Mouse (Mus musculus) midbrain, embryonic 11.5 days (tissue): ENCODE results near the gene Psg27. TPM values are rescaled to one million over a fixed set of nuclear protein-coding genes. Genes with fewer than 3 reads are reported as not detected.
"Not testable (repeated sequence)": the region's sequence is repeated elsewhere in the genome, so short reads cannot be mapped to it uniquely, and the experiment has no call there.

Experiments used
- ATAC-seq: fragments of 200-750 bp; cut with Nextera tagmentation; 2 replicates; pipeline ENCODE4 v1.8.0; 2017; ENCODE audit warnings: moderate TSS enrichment, moderate library complexity; ENCODE audit not compliant: low FRiP score
- DNase-seq: peaks from one replicate; pipeline ENCODE4 v3.0.0; 2015; ENCODE audit warnings: low spot score; ENCODE audit errors: missing footprints
- H3K27ac ChIP-seq: fragments of 300-500 bp; sonication (generic); 2 replicates; pipeline ENCODE4 v1.5.1; 2014; ENCODE audit warnings: low read depth, low read length
- H3K27me3 ChIP-seq: fragments of 300-500 bp; sonication (generic); 2 replicates; pipeline ENCODE4 v1.6.1; 2014; ENCODE audit warnings: mild to moderate bottlenecking, low read length, moderate library complexity, mixed read lengths; ENCODE audit not compliant: control insufficient read depth, insufficient read depth
- H3K36me3 ChIP-seq: fragments of 300-500 bp; sonication (generic); 2 replicates; pipeline ENCODE4 v1.6.1; 2014; ENCODE audit warnings: mild to moderate bottlenecking, low read length, moderate library complexity, mixed read lengths; ENCODE audit not compliant: control insufficient read depth, insufficient read depth
- H3K4me1 ChIP-seq: fragments of 300-500 bp; sonication (generic); 2 replicates; pipeline ENCODE4 v1.6.1; 2014; ENCODE audit warnings: low read length; ENCODE audit not compliant: control insufficient read depth, insufficient read depth
- H3K4me2 ChIP-seq: fragments of 300-500 bp; sonication (generic); 2 replicates; pipeline ENCODE4 v1.6.1; 2014; ENCODE audit warnings: mild to moderate bottlenecking, moderate library complexity
- H3K4me3 ChIP-seq: fragments of 300-500 bp; sonication (generic); 2 replicates; pipeline ENCODE4 v1.5.1; 2014; ENCODE audit warnings: low read depth, low read length
- H3K9ac ChIP-seq: fragments of 300-500 bp; sonication (generic); 2 replicates; pipeline ENCODE4 v1.6.1; 2014; ENCODE audit warnings: low read length
- H3K9me3 ChIP-seq: fragments of 300-500 bp; sonication (generic); 2 replicates; pipeline ENCODE4 v1.6.1; 2016; ENCODE audit warnings: low read length; ENCODE audit not compliant: control insufficient read depth
- WGBS: fragments of 180-500 bp; shearing (Covaris S2); extraction: QIAGEN DNeasy Blood & Tissue Kit; methylation state at CpG from one replicate; pipeline ENCODE4 v1.1.7; 2014; 5-methylcytosine and 5-hydroxymethylcytosine counted together
- polyA plus RNA-seq: library from polyadenylated mRNA; unstranded; fragments of >200 nt; fragmentation: Nextera tagmentation; extraction: Ambion mirVana; gene quantifications from 2 replicates; pipeline ENCODE4 v1.2.1, GENCODE M21; 2014

Gene Psg27
- polyA plus RNA-seq: not detected in 2 replicates

GRCm38 (mm10) chr7:18567205-18567604 is at the start of gene Psg27:
Psg27 (minus strand) TSS chr7:18567305.
- Histone ChIP-seq H3K36me3 (no peaks in the 10 kb centered on the region), H3K27me3 (no peaks in the 10 kb centered on the region), H3K9ac (no peak within 1 kb of the TSS), H3K27ac (no peak within 1 kb of the TSS), H3K4me1 (no peaks in the 10 kb centered on the region), H3K4me2 (no peak within 1 kb of the TSS), H3K9me3 (0 out of 2 replicates have a peak, but pooled peaks cover 3% of the 10 kb centered on the region), H3K4me3 (no peak within 1 kb of the TSS)
- no peak for DNase-seq
- ATAC-seq: no peak
- 81% methylated on average over 3 of the region's 3 CpGs for WGBS

- not testable (repeated sequence) for H3K27ac ChIP-seq, H3K27me3 ChIP-seq, H3K36me3 ChIP-seq, H3K4me1 ChIP-seq, H3K4me2 ChIP-seq, H3K4me3 ChIP-seq, ATAC-seq, H3K9ac ChIP-seq, H3K9me3 ChIP-seq, DNase-seq
- WGBS: 73% methylated on average over 1 of the region's 2 CpGs
Observed at GRCm38 (mm10) chr7:18616401-18616800, 49.3 kb upstream of the Psg27 start, which contains the start of gene Psg23. Psg23 (minus strand) TSS chr7:18616501.

GRCm38 (mm10) chr7:18559850-18560249 is 7.3 kb downstream of the Psg27 start:
- DNase-seq (no peak), ATAC-seq (no peak)
- H3K4me1 ChIP-seq: no peaks in the 10 kb centered on the region
- H3K9ac ChIP-seq: no peak overlapping the region
- no peaks in the 10 kb centered on the region for H3K36me3 ChIP-seq
- no peak overlapping the region for H3K4me2 ChIP-seq
- H3K9me3 ChIP-seq: peaks cover 2% of the 10 kb centered on the region; the same call in 1 of the 2 replicates
- H3K27ac ChIP-seq: no peak overlapping the region
- no peak overlapping the region for H3K4me3 ChIP-seq
- H3K27me3 ChIP-seq: no peaks in the 10 kb centered on the region

- not testable (repeated sequence) for H3K4me3 ChIP-seq, DNase-seq, ATAC-seq, H3K4me2 ChIP-seq, H3K9me3 ChIP-seq, H3K4me1 ChIP-seq, H3K36me3 ChIP-seq, H3K27ac ChIP-seq, H3K9ac ChIP-seq, H3K27me3 ChIP-seq
- 81% methylated on average over 3 of the region's 3 CpGs for WGBS
Observed at GRCm38 (mm10) chr7:18555751-18556150, 11.4 kb downstream of the Psg27 start.

- Histone ChIP-seq H3K4me3 (no peak overlapping the region), H3K27ac (no peak overlapping the region), H3K27me3 (no peaks in the 10 kb centered on the region), H3K4me1 (no peaks in the 10 kb centered on the region), H3K9ac (no peak overlapping the region), H3K4me2 (no peak overlapping the region), H3K36me3 (no peaks in the 10 kb centered on the region), H3K9me3 (no peaks in the 10 kb centered on the region)
- WGBS: 55% methylated on average over 3 of the region's 3 CpGs
- ATAC-seq (no peak), DNase-seq (no peak)
Observed at GRCm38 (mm10) chr7:18533420-18533819, 33.7 kb downstream of the Psg27 start.

GRCm38 (mm10) chr7:18532169-18532568 is 34.9 kb downstream of the Psg27 start, which contains the start of gene Psg25:
Psg25 (minus strand) TSS chr7:18532269.
- H3K36me3 ChIP-seq: no peaks in the 10 kb centered on the region
- no peak within 1 kb of the TSS for H3K27ac ChIP-seq
- 82% methylated on average over 1 of the region's 1 CpGs for WGBS
- H3K4me1 ChIP-seq: no peaks in the 10 kb centered on the region
- ATAC-seq: no peak
- H3K4me2 ChIP-seq: no peak within 1 kb of the TSS
- no peaks in the 10 kb centered on the region for H3K9me3 ChIP-seq
- no peaks in the 10 kb centered on the region for H3K27me3 ChIP-seq
- DNase-seq: no peak
- no peak within 1 kb of the TSS for H3K4me3 ChIP-seq
- no peak within 1 kb of the TSS for H3K9ac ChIP-seq

GRCm38 (mm10) chr7:18524668-18525067 is 42.4 kb downstream of the Psg27 start:
- Histone ChIP-seq H3K27ac (no peak overlapping the region), H3K9ac (no peak overlapping the region), H3K36me3 (no peaks in the 10 kb centered on the region), H3K9me3 (no peaks in the 10 kb centered on the region), H3K4me3 (no peak overlapping the region), H3K4me1 (no peaks in the 10 kb centered on the region), H3K27me3 (no peaks in the 10 kb centered on the region), H3K4me2 (no peak overlapping the region)
- DNase-seq (no peak), ATAC-seq (no peak)
- 91% methylated on average over 8 of the region's 8 CpGs for WGBS

- H3K4me1 ChIP-seq, ATAC-seq, DNase-seq, H3K4me3 ChIP-seq, H3K36me3 ChIP-seq, H3K27me3 ChIP-seq, H3K27ac ChIP-seq, H3K9ac ChIP-seq, H3K9me3 ChIP-seq, H3K4me2 ChIP-seq: not testable (repeated sequence)
Observed at GRCm38 (mm10) chr7:18512848-18513247, 54.3 kb downstream of the Psg27 start.

GRCm38 (mm10) chr7:18512417-18512816 is 54.7 kb downstream of the Psg27 start:
- DNase-seq, H3K27ac ChIP-seq, ATAC-seq, H3K4me3 ChIP-seq, H3K4me1 ChIP-seq, H3K9me3 ChIP-seq, H3K36me3 ChIP-seq, H3K9ac ChIP-seq, H3K27me3 ChIP-seq, H3K4me2 ChIP-seq: not testable (repeated sequence)
- 47% methylated on average over 2 of the region's 2 CpGs for WGBS
